Mouse (Mus musculus) kidney, embryonic 14.5 days (tissue): ENCODE measurements at regions not wholly inside any gene's neighbourhood (a gene's known extent, or its start where the extent isn't known, plus 50 kb on each side); places are given as distances from the start of the nearest gene placed in this dataset.
A peak's percentile ranks its signal among the peaks of the same experiment; 100 is the strongest.

ENCODE experiments used
- ATAC-seq: fragments of 200-750 bp; cut with Nextera tagmentation; 2 replicates; pipeline ENCODE4 v1.8.0; 2017; ENCODE audit warnings: moderate number of reproducible peaks, mild to moderate bottlenecking, moderate TSS enrichment, moderate library complexity; ENCODE audit not compliant: low FRiP score, low TSS enrichment
- H3K27ac ChIP-seq: fragments of 300-500 bp; sonication (generic); 2 replicates; pipeline ENCODE4 v1.5.1; 2014; ENCODE audit warnings: low read depth, mild to moderate bottlenecking, low read length, moderate library complexity, mixed read lengths
- H3K27me3 ChIP-seq: fragments of 300-500 bp; sonication (generic); 2 replicates; pipeline ENCODE4 v1.6.1; 2014; ENCODE audit warnings: mild to moderate bottlenecking, low read length; ENCODE audit not compliant: control insufficient read depth, insufficient read depth
- H3K36me3 ChIP-seq: fragments of 300-500 bp; sonication (generic); 2 replicates; pipeline ENCODE4 v1.6.1; 2014; ENCODE audit warnings: low read length, mixed read lengths; ENCODE audit not compliant: control insufficient read depth, insufficient read depth
- H3K4me1 ChIP-seq: fragments of 300-500 bp; sonication (generic); 2 replicates; pipeline ENCODE4 v1.6.1; 2014; ENCODE audit warnings: low read length, mixed read lengths; ENCODE audit not compliant: control insufficient read depth, insufficient read depth
- H3K4me2 ChIP-seq: fragments of 300-500 bp; sonication (generic); replicated peaks from 2 replicates; pipeline ENCODE4 v1.6.1; 2014; ENCODE audit warnings: low read depth, mild to moderate bottlenecking, low read length
- H3K4me3 ChIP-seq: fragments of 300-500 bp; sonication (generic); 2 replicates; pipeline ENCODE4 v1.5.1; 2014; ENCODE audit warnings: mild to moderate bottlenecking, low read length
- H3K9ac ChIP-seq: fragments of 300-500 bp; sonication (generic); 2 replicates; pipeline ENCODE4 v1.6.1; 2014; ENCODE audit warnings: low read depth, mild to moderate bottlenecking, low read length, moderate library complexity
- H3K9me3 ChIP-seq: fragments of 300-500 bp; sonication (generic); 2 replicates; pipeline ENCODE4 v1.6.1; 2016; ENCODE audit warnings: low read length; ENCODE audit not compliant: control insufficient read depth
- WGBS: fragments of 180-500 bp; shearing (Covaris S2); extraction: QIAGEN DNeasy Blood & Tissue Kit; methylation state at CpG from one replicate; pipeline ENCODE4 v1.1.7; 2014; 5-methylcytosine and 5-hydroxymethylcytosine counted together

GRCm38 (mm10) chr12:12825842-12826241, 115.9 kb downstream of the Mycn start:
- ATAC-seq: no peak
- Histone ChIP-seq H3K9me3 (no peaks in the 10 kb centered on the region), H3K4me1 (no peaks in the 10 kb centered on the region), H3K27ac (no peak overlapping the region), H3K4me3 (no peak overlapping the region), H3K36me3 (no peaks in the 10 kb centered on the region), H3K4me2 (no peak overlapping the region), H3K27me3 (no peaks in the 10 kb centered on the region), H3K9ac (no peak overlapping the region)
- WGBS: 92% methylated on average over 5 of the region's 5 CpGs

DNA sequence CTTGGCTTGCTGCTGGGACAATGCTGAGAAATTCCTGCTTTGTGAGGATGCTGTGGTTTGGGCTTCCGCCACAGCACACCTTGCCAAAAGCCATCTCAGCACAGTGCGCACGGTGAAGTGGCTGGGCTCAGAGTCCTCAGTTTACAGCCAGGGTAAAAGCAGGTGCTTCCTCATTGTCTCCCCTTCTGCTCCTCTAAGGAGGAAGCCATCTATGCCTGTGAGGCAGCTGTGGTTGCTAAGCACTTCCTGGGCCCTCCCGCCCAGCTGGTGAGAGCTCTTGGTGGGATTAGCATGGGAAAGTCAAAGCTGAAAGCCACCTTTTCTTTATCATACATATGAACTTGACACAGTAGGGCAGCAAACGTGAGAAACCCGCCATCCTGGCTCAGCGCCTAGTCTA, 120.2 kb downstream of the Mycn start:
- ATAC-seq: no peak

DNA sequence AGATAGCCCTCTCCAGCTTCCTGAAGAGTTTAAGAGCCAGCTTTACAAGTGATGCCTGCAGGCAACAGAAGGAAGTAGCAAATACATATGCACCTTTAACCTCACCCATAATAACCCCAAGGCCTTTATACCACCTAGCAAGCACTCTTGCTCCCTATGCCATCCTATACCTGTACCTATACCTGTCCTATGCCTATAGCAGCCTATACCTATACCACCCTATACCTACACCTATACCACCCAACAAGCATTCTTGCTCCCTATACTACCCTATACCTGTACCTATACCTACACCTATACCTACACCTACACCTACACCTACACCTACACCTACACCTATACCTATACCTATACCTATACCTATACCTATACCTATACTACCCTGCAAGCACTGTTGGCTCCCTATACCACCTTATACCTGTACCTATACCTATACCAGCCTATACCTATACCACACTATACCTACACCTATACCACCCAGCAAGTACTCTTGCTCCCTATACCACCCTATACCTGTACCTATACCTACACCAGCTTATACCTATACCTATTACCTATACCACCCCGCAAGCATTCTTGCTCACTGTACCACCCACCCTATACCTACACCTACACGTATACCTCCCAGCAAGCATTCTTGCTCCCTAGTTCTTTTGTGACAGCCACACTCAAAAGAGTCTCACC, 120.9 kb downstream of the Mycn start:
- Histone ChIP-seq H3K36me3 (no peaks in the 10 kb centered on the region), H3K4me1 (no peaks in the 10 kb centered on the region), H3K4me2 (no peak overlapping the region), H3K4me3 (no peak overlapping the region), H3K9ac (no peak overlapping the region), H3K27ac (no peak overlapping the region), H3K9me3 (no peaks in the 10 kb centered on the region), H3K27me3 (no peaks in the 10 kb centered on the region)
- ATAC-seq: 0 out of 2 replicates have a peak, but pooled peaks have one; percentile 30
- WGBS: 94% methylated on average over 2 of the region's 2 CpGs

More for the DNA sequence above, 120.2 kb downstream of the Mycn start:
- H3K4me1 ChIP-seq: no peaks in the 10 kb centered on the region
- H3K4me2 ChIP-seq: no peak overlapping the region
- no peak overlapping the region for H3K4me3 ChIP-seq
- no peaks in the 10 kb centered on the region for H3K36me3 ChIP-seq
- H3K27me3 ChIP-seq: no peaks in the 10 kb centered on the region
- no peaks in the 10 kb centered on the region for H3K9me3 ChIP-seq
- 77% methylated on average over 7 of the region's 7 CpGs for WGBS
- H3K27ac ChIP-seq: no peak overlapping the region
- H3K9ac ChIP-seq: no peak overlapping the region

GRCm38 (mm10) chr12:12819746-12820145, 122.0 kb downstream of the Mycn start:
- no peak overlapping the region for H3K4me2 ChIP-seq
- no peaks in the 10 kb centered on the region for H3K9me3 ChIP-seq
- H3K36me3 ChIP-seq: no peaks in the 10 kb centered on the region
- H3K9ac ChIP-seq: no peak overlapping the region
- WGBS: 84% methylated on average over 5 of the region's 5 CpGs
- no peaks in the 10 kb centered on the region for H3K27me3 ChIP-seq
- no peak overlapping the region for H3K27ac ChIP-seq
- no peak for ATAC-seq
- H3K4me1 ChIP-seq: no peaks in the 10 kb centered on the region
- H3K4me3 ChIP-seq: no peak overlapping the region

GRCm38 (mm10) chr12:12814693-12815092, 127.0 kb downstream of the Mycn start:
- no peak for ATAC-seq
- WGBS: 46% methylated on average over 5 of the region's 5 CpGs

DNA sequence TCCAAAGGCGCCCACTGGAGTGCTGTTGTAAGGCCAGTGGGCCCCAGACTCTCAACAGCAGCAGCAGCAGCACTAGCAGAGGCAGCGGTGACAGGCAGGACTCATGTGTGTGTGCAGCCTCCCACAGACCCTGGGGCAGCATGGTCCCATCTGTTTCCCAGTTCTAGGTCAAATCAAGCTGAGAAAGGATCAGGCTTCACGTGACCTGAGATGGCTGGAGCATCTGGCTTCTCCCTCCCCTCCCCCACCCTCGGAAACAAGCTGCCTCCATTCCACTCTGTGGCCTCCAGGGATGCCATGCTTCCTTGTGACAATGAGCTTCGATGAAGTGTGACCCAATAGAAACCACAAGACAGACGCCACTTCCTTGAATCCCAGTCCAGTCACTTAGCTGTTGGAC, 128.8 kb downstream of the Mycn start:
- H3K27ac ChIP-seq: no peak overlapping the region
- H3K36me3 ChIP-seq: no peaks in the 10 kb centered on the region
- H3K4me3 ChIP-seq: no peak overlapping the region
- ATAC-seq: no peak
- peaks cover 23% of the 10 kb centered on the region for H3K4me1 ChIP-seq
- no peaks in the 10 kb centered on the region for H3K27me3 ChIP-seq
- WGBS: 31% methylated on average over 6 of the region's 6 CpGs
- no peaks in the 10 kb centered on the region for H3K9me3 ChIP-seq
- H3K9ac ChIP-seq: no peak overlapping the region
- H3K4me2 ChIP-seq: no peak overlapping the region

More at GRCm38 (mm10) chr12:12814693-12815092, 127.0 kb downstream of the Mycn start:
- Histone ChIP-seq H3K36me3 (no peaks in the 10 kb centered on the region), H3K9ac (no peak overlapping the region), H3K27me3 (no peaks in the 10 kb centered on the region), H3K4me2 (no peak overlapping the region), H3K4me3 (no peak overlapping the region), H3K9me3 (no peaks in the 10 kb centered on the region), H3K27ac (no peak overlapping the region), H3K4me1 (peaks cover 21% of the 10 kb centered on the region)

GRCm38 (mm10) chr12:12810943-12811342, 130.8 kb downstream of the Mycn start:
- Histone ChIP-seq H3K27me3 (no peaks in the 10 kb centered on the region), H3K4me2 (peak overlapping the region; percentile 37), H3K36me3 (no peaks in the 10 kb centered on the region), H3K4me3 (peak overlapping the region; percentile 17; the same call in 1 of the 2 replicates), H3K27ac (no peak overlapping the region; the same call in 1 of the 2 replicates), H3K9me3 (no peaks in the 10 kb centered on the region), H3K4me1 (peaks cover 23% of the 10 kb centered on the region), H3K9ac (0 out of 2 replicates have a peak overlapping the region, but pooled peaks have one; percentile 9)
- ATAC-seq: no peak
- 8% methylated on average over 7 of the region's 7 CpGs for WGBS

DNA sequence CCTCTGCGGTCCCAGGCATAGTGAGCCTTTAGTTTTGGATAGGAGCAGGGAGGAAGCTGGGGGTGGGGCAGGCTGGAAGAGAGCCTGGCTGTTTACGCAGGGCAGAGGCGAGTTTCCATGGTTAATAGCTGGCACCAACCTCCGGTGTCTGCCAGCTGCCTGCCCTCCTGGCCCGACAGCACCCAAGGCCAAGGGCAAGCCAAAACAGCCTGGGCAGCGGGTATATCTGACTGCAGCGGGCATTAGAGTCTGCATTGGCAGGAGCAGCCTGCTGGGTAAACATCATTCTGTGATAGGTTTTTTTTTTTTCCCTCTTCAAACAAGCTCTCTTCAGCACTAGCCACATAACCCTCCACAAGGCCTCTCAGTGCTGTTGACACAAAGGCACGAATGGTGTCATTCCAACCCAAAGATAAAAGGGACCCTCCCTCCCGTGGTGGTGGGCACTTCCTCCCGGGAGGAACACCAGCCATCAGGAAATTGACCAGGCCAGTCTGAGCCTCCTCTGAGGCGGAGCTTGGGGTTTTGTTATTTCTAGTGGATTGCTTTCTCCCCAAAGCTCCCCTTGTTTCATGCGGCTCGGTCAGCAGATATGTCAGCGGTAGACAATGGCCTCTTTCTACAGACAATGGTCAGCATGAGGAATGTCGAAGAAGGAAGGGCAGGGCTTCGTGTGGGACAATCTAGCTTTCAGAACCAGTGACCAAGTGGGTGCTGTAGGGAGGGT, 131.4 kb downstream of the Mycn start:
- no peaks in the 10 kb centered on the region for H3K9me3 ChIP-seq
- H3K4me1 ChIP-seq: peaks cover 23% of the 10 kb centered on the region
- WGBS: 5% methylated on average over 16 of the region's 16 CpGs
- no peaks in the 10 kb centered on the region for H3K27me3 ChIP-seq
- H3K4me3 ChIP-seq: peak overlapping the region; percentile 17
- H3K27ac ChIP-seq: peak overlapping the region; percentile 59; the same call in 1 of the 2 replicates
- peak overlapping the region; percentile 37 for H3K4me2 ChIP-seq
- peak; percentile 55; the same call in 1 of the 2 replicates for ATAC-seq
- peak overlapping the region; percentile 9; the same call in 1 of the 2 replicates for H3K9ac ChIP-seq
- H3K36me3 ChIP-seq: no peaks in the 10 kb centered on the region

DNA sequence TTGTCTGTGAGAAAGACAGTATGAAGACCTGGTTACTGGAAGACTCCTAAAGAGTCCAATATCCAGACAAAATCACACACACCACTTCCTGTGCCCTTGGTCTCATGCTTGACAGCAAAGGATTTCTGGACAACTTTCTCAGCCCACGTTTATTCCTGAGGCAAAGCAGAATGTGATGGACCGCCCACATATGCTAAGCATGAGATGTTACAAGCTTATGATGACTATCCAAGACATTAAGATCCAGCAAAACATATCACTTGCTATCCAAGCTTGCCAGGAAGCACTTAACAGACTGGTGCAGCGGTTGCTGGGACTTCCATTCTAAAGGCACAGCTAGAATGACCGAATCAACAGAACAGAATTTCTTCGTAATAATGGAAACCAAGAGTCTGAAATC, 133.6 kb downstream of the Mycn start:
- WGBS: 88% methylated on average over 5 of the region's 5 CpGs
- Histone ChIP-seq H3K27ac (no peak overlapping the region), H3K4me2 (no peak overlapping the region), H3K9me3 (no peaks in the 10 kb centered on the region), H3K36me3 (no peaks in the 10 kb centered on the region), H3K9ac (no peak overlapping the region), H3K4me1 (peaks cover 23% of the 10 kb centered on the region), H3K27me3 (no peaks in the 10 kb centered on the region), H3K4me3 (no peak overlapping the region)
- ATAC-seq: no peak
